Mouse (Mus musculus) cerebellum, adult 2 months (tissue): Measurements from ENCODE around the gene Pde4c.

Source experiments
- CTCF ChIP-seq: fragments of 200-500 bp; IDR thresholded peaks from 2 replicates; pipeline ENCODE4 v1.5.1; 2011; ENCODE audit warnings: low read depth, mild to moderate bottlenecking, control low read depth, low read length, moderate library complexity, borderline replicate concordance; ENCODE audit not compliant: insufficient read depth
- POLR2A ChIP-seq: fragments of 200-500 bp; IDR thresholded peaks from 2 replicates; pipeline ENCODE4 v1.6.1; 2011; ENCODE audit warnings: low read length, control low read depth, borderline replicate concordance; ENCODE audit not compliant: insufficient read depth

DNA sequence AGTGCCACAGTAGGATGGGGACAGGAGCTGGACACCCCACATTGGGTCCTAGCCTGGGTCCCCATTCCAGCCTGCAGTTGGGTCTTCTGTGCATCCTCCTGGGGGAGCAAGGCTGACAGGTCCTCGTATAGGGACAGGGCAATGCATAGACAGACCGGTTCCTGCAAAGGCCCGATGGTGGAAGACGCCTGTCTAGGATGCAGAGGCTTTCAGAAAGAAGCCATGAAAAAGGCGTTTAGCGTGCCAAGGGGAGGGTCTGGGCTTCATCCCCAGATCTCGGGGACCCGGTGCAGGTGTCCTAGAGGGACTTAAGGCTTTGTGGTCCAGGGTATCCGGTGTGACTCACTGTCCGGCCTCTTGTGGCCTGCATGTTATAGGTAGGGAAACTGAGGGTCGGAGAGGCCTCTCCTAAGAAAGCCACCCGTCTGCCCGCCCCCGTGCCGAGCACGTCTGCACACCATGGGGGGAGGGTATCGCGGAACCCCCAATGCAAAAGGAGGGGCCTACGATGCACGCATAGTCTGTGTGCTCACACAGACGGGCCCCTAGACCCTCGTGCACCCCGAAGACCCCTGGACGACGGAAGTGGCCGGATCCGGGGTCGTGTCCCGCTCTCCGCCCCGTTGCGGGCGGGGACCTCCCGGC is 52.5 kb downstream of the Pde4c start:
- TF ChIP-seq POLR2A (no peak), CTCF (no peak)
